Mouse (Mus musculus) heart, embryonic 15.5 days (tissue): ENCODE measurements around the gene Cmbl. TPM values are rescaled to one million over a fixed set of nuclear protein-coding genes. Genes with fewer than 3 reads are reported as not detected.

Source experiments
- ATAC-seq: fragments of 200-750 bp; cut with Nextera tagmentation; replicated peaks from 2 replicates; pipeline ENCODE4 v1.8.0; 2017; ENCODE audit warnings: low read depth, moderate TSS enrichment; ENCODE audit not compliant: insufficient number of reproducible peaks, insufficient read depth, low FRiP score
- H3K27ac ChIP-seq: fragments of 300-500 bp; sonication (generic); 2 replicates; pipeline ENCODE4 v1.5.1; 2015; ENCODE audit warnings: mild to moderate bottlenecking, inconsistent platforms
- H3K27me3 ChIP-seq: fragments of 300-500 bp; sonication (generic); 2 replicates; pipeline ENCODE4 v1.6.1; 2015; ENCODE audit warnings: inconsistent platforms
- H3K36me3 ChIP-seq: fragments of 300-500 bp; sonication (generic); 2 replicates; pipeline ENCODE4 v1.6.1; 2015; ENCODE audit warnings: mild to moderate bottlenecking, inconsistent platforms
- H3K4me1 ChIP-seq: fragments of 300-500 bp; sonication (generic); replicated peaks from 2 replicates; pipeline ENCODE4 v1.6.1; 2015; ENCODE audit warnings: inconsistent platforms
- H3K4me2 ChIP-seq: fragments of 300-500 bp; sonication (generic); 2 replicates; pipeline ENCODE4 v1.6.1; 2015; ENCODE audit warnings: inconsistent platforms, mild to moderate bottlenecking, moderate library complexity
- H3K4me3 ChIP-seq: fragments of 300-500 bp; sonication (generic); 2 replicates; pipeline ENCODE4 v1.5.1; 2015; ENCODE audit warnings: mild to moderate bottlenecking, inconsistent platforms
- H3K9ac ChIP-seq: fragments of 300-500 bp; sonication (generic); 2 replicates; pipeline ENCODE4 v1.6.1; 2015; ENCODE audit warnings: mild to moderate bottlenecking, inconsistent platforms
- H3K9me3 ChIP-seq: fragments of 300-500 bp; sonication (generic); replicated peaks from 2 replicates; pipeline ENCODE4 v1.6.1; 2016; ENCODE audit warnings: inconsistent platforms
- WGBS: fragments of 180-500 bp; shearing (Covaris S2); methylation state at CpG from one replicate; pipeline ENCODE4 v1.1.7; 2015; ENCODE audit warnings: mixed read lengths; 5-methylcytosine and 5-hydroxymethylcytosine counted together
- polyA plus RNA-seq: library from polyadenylated mRNA; unstranded; fragments of >200 nt; fragmentation: Nextera tagmentation; extraction: Ambion mirVana; gene quantifications from 2 replicates; pipeline ENCODE4 v1.2.1, GENCODE M21; 2015

The Cmbl gene
- polyA plus RNA-seq, result 9.5 and 9.9 TPM in 2 replicates

GRCm38 (mm10) chr15:31565184-31565583 is at the start of gene Cmbl:
Cmbl (plus strand) TSS chr15:31565389.
- Histone ChIP-seq H3K4me1 (peaks cover 31% of the 10 kb centered on the region), H3K36me3 (no peaks in the 10 kb centered on the region), H3K4me3 (no peak within 1 kb of the TSS), H3K27me3 (no peaks in the 10 kb centered on the region), H3K9me3 (no peaks in the 10 kb centered on the region), H3K27ac (no peak within 1 kb of the TSS), H3K9ac (no peak within 1 kb of the TSS), H3K4me2 (no peak within 1 kb of the TSS)
- WGBS, result 77% methylated on average over 5 of the region's 5 CpGs
- no peak for ATAC-seq

- ATAC-seq, result no peak
- Histone ChIP-seq H3K36me3 (no peaks in the 10 kb centered on the region), H3K4me3 (no peak overlapping the region), H3K4me2 (no peak overlapping the region), H3K27me3 (no peaks in the 10 kb centered on the region), H3K9me3 (no peaks in the 10 kb centered on the region), H3K4me1 (0 out of 2 replicates have a peak, but pooled peaks cover 2% of the 10 kb centered on the region), H3K27ac (no peak overlapping the region), H3K9ac (no peak overlapping the region)
- 83% methylated on average over 1 of the region's 1 CpGs for WGBS
These were observed 48.0 kb upstream of the Cmbl start for GRCm38 (mm10) chr15:31517186-31517585.

- H3K36me3 ChIP-seq, result no peaks in the 10 kb centered on the region
- ATAC-seq, result no peak
- H3K4me2 ChIP-seq, result no peak overlapping the region
- H3K4me1 ChIP-seq, result peaks cover 7% of the 10 kb centered on the region; the same call in 1 of the 2 replicates
- no peak overlapping the region for H3K9ac ChIP-seq
- H3K9me3 ChIP-seq, result no peaks in the 10 kb centered on the region
- no peak overlapping the region for H3K4me3 ChIP-seq
- H3K27me3 ChIP-seq, result no peaks in the 10 kb centered on the region
- H3K27ac ChIP-seq, result no peak overlapping the region
- 78% methylated on average over 2 of the region's 2 CpGs for WGBS
These were observed 46.8 kb upstream of the Cmbl start for GRCm38 (mm10) chr15:31518371-31518770.

GRCm38 (mm10) chr15:31519000-31519399 is 46.2 kb upstream of the Cmbl start:
- Histone ChIP-seq H3K9ac (no peak overlapping the region), H3K4me3 (no peak overlapping the region), H3K36me3 (no peaks in the 10 kb centered on the region), H3K4me1 (peaks cover 12% of the 10 kb centered on the region), H3K4me2 (no peak overlapping the region), H3K9me3 (no peaks in the 10 kb centered on the region), H3K27me3 (no peaks in the 10 kb centered on the region), H3K27ac (no peak overlapping the region)
- ATAC-seq, result no peak
- 78% methylated on average over 5 of the region's 5 CpGs for WGBS

- Histone ChIP-seq H3K27me3 (no peaks in the 10 kb centered on the region), H3K36me3 (no peaks in the 10 kb centered on the region), H3K9ac (no peak overlapping the region), H3K27ac (no peak overlapping the region), H3K9me3 (no peaks in the 10 kb centered on the region), H3K4me3 (no peak overlapping the region), H3K4me1 (peaks cover 24% of the 10 kb centered on the region), H3K4me2 (no peak overlapping the region)
- no peak for ATAC-seq
- WGBS, result 84% methylated on average over 1 of the region's 1 CpGs
These were observed 38.7 kb upstream of the Cmbl start for GRCm38 (mm10) chr15:31526463-31526862.

GRCm38 (mm10) chr15:31528477-31528876 is 36.7 kb upstream of the Cmbl start:
- Histone ChIP-seq H3K9me3 (no peaks in the 10 kb centered on the region), H3K9ac (no peak overlapping the region), H3K27ac (no peak overlapping the region), H3K4me1 (peaks cover 23% of the 10 kb centered on the region), H3K4me2 (no peak overlapping the region), H3K4me3 (no peak overlapping the region), H3K27me3 (no peaks in the 10 kb centered on the region), H3K36me3 (no peaks in the 10 kb centered on the region)
- 94% methylated on average over 4 of the region's 4 CpGs for WGBS
- ATAC-seq, result no peak

- 39% methylated on average over 6 of the region's 6 CpGs for WGBS
- Histone ChIP-seq H3K9ac (peak overlapping the region; percentile 80; the same call in 1 of the 2 replicates), H3K4me1 (peaks cover 18% of the 10 kb centered on the region), H3K36me3 (no peaks in the 10 kb centered on the region), H3K4me2 (peak overlapping the region; percentile 73), H3K9me3 (no peaks in the 10 kb centered on the region), H3K4me3 (peak overlapping the region; percentile 77), H3K27ac (no peak overlapping the region), H3K27me3 (no peaks in the 10 kb centered on the region)
- ATAC-seq, result no peak
These were observed 36.1 kb upstream of the Cmbl start for GRCm38 (mm10) chr15:31529103-31529502.

- under 1% methylated on average over 56 of the region's 56 CpGs for WGBS
- Histone ChIP-seq H3K4me2 (peak overlapping the region; percentile 73), H3K9ac (peak overlapping the region; percentile 80), H3K4me1 (peaks cover 12% of the 10 kb centered on the region), H3K27ac (peak overlapping the region; percentile 98), H3K9me3 (no peaks in the 10 kb centered on the region), H3K27me3 (no peaks in the 10 kb centered on the region), H3K4me3 (peak overlapping the region; percentile 77), H3K36me3 (no peaks in the 10 kb centered on the region)
- ATAC-seq, result peak; percentile 60
These were observed 35.2 kb upstream of the Cmbl start for GRCm38 (mm10) chr15:31529811-31530658.

GRCm38 (mm10) chr15:31530659-31531445 is 34.3 kb upstream of the Cmbl start, which contains the start of gene March6:
March6 (minus strand) TSS chr15:31531053.
- Histone ChIP-seq H3K27ac (peak within 1 kb of the TSS; percentile 98), H3K27me3 (no peaks in the 10 kb centered on the region), H3K4me3 (peak within 1 kb of the TSS; percentile 77), H3K4me1 (peaks cover 15% of the 10 kb centered on the region), H3K9me3 (no peaks in the 10 kb centered on the region), H3K4me2 (peak within 1 kb of the TSS; percentile 78), H3K36me3 (no peaks in the 10 kb centered on the region), H3K9ac (peak within 1 kb of the TSS; percentile 83)
- peak; percentile 90 for ATAC-seq
- WGBS, result under 1% methylated on average over 112 of the region's 132 CpGs

- H3K27ac ChIP-seq, result peak overlapping the region; percentile 98
- no peaks in the 10 kb centered on the region for H3K27me3 ChIP-seq
- no peaks in the 10 kb centered on the region for H3K36me3 ChIP-seq
- H3K4me3 ChIP-seq, result peak overlapping the region; percentile 77
- H3K4me2 ChIP-seq, result peak overlapping the region; percentile 78
- H3K4me1 ChIP-seq, result peaks cover 15% of the 10 kb centered on the region
- no peaks in the 10 kb centered on the region for H3K9me3 ChIP-seq
- WGBS, result 16% methylated on average over 16 of the region's 16 CpGs
- ATAC-seq, result no peak
- H3K9ac ChIP-seq, result peak overlapping the region; percentile 83
These were observed 33.5 kb upstream of the Cmbl start for GRCm38 (mm10) chr15:31531446-31532330.
